Mouse (Mus musculus): ENCODE data around the gene Arg2. TPM values are rescaled to one million over a fixed set of nuclear protein-coding genes. Genes with fewer than 3 reads are reported as not detected.

Arg2 gene
- 27.4 and 28.4 TPM in 2 replicates for polyA plus RNA-seq (2015; fragmentation: Nextera tagmentation; extraction: Ambion mirVana)

- under 1% methylated on average over 47 of the region's 47 CpGs for WGBS
- peak; percentile 95 for ATAC-seq
- Histone ChIP-seq H3K36me3 (ENCODE audit: control insufficient read depth, insufficient read depth, low read length) (no peaks in the 10 kb centered on the region), H3K9me3 (replicated peaks; ENCODE audit: control insufficient read depth, low read length, poor library complexity, severe bottlenecking) (no peaks in the 10 kb centered on the region), H3K27me3 (ENCODE audit: control insufficient read depth, insufficient read depth, low read depth, low read length) (peaks cover 3% of the 10 kb centered on the region; the same call in 1 of the 2 replicates), H3K4me2 (ENCODE audit: low read length) (peak within 1 kb of the TSS; percentile 79), H3K27ac (ENCODE audit: low read length) (no peak within 1 kb of the TSS), H3K4me1 (ENCODE audit: control insufficient read depth, insufficient read depth, low read length) (peaks cover 10% of the 10 kb centered on the region), H3K9ac (ENCODE audit: low read depth, low read length) (peak within 1 kb of the TSS; percentile 59), H3K4me3 (ENCODE audit: low read depth, low read length) (peak within 1 kb of the TSS; percentile 54)
Measured at GRCm38 (mm10) chr12:79130299-79131177, at the start of gene Arg2. TSS of gene Arg2 (plus strand) at chr12:79130777.

GRCm38 (mm10) chr12:79089182-79089812, 41.3 kb upstream of the Arg2 start, which contains the start of gene Pigh:
TSS of gene Pigh (minus strand) at chr12:79089651.
- Histone ChIP-seq H3K4me2 (ENCODE audit: low read length) (peak within 1 kb of the TSS; percentile 78), H3K27me3 (ENCODE audit: control insufficient read depth, insufficient read depth, low read depth, low read length) (no peaks in the 10 kb centered on the region), H3K36me3 (ENCODE audit: control insufficient read depth, insufficient read depth, low read length) (no peaks in the 10 kb centered on the region), H3K4me3 (ENCODE audit: low read depth, low read length) (peak within 1 kb of the TSS; percentile 88), H3K9ac (ENCODE audit: low read depth, low read length) (peak within 1 kb of the TSS; percentile 95), H3K27ac (ENCODE audit: low read length) (peak within 1 kb of the TSS; percentile 80), H3K4me1 (ENCODE audit: control insufficient read depth, insufficient read depth, low read length) (peaks cover 8% of the 10 kb centered on the region), H3K9me3 (replicated peaks; ENCODE audit: control insufficient read depth, low read length, poor library complexity, severe bottlenecking) (no peaks in the 10 kb centered on the region)
- WGBS = 0% methylated on average over 53 of the region's 53 CpGs
- ATAC-seq = peak; percentile 100

GRCm38 (mm10) chr12:79092569-79092968, 38.0 kb upstream of the Arg2 start:
- 53% methylated on average over 4 of the region's 4 CpGs for WGBS
- ATAC-seq = no peak
- Histone ChIP-seq H3K9ac (ENCODE audit: low read depth, low read length) (no peak overlapping the region), H3K27ac (ENCODE audit: low read length) (no peak overlapping the region), H3K27me3 (ENCODE audit: control insufficient read depth, insufficient read depth, low read depth, low read length) (no peaks in the 10 kb centered on the region), H3K4me3 (ENCODE audit: low read depth, low read length) (no peak overlapping the region), H3K4me2 (ENCODE audit: low read length) (no peak overlapping the region), H3K9me3 (replicated peaks; ENCODE audit: control insufficient read depth, low read length, poor library complexity, severe bottlenecking) (no peaks in the 10 kb centered on the region), H3K36me3 (ENCODE audit: control insufficient read depth, insufficient read depth, low read length) (no peaks in the 10 kb centered on the region), H3K4me1 (ENCODE audit: control insufficient read depth, insufficient read depth, low read length) (peaks cover 8% of the 10 kb centered on the region)

- H3K9ac ChIP-seq (ENCODE audit: low read depth, low read length) = no peak overlapping the region
- H3K36me3 ChIP-seq (ENCODE audit: control insufficient read depth, insufficient read depth, low read length) = no peaks in the 10 kb centered on the region
- ATAC-seq = no peak
- H3K9me3 ChIP-seq (replicated peaks; ENCODE audit: control insufficient read depth, low read length, poor library complexity, severe bottlenecking) = no peaks in the 10 kb centered on the region
- H3K4me2 ChIP-seq (ENCODE audit: low read length) = no peak overlapping the region
- 54% methylated on average over 3 of the region's 3 CpGs for WGBS
- H3K4me3 ChIP-seq (ENCODE audit: low read depth, low read length) = no peak overlapping the region
- H3K27me3 ChIP-seq (ENCODE audit: control insufficient read depth, insufficient read depth, low read depth, low read length) = no peaks in the 10 kb centered on the region
- no peak overlapping the region for H3K27ac ChIP-seq (ENCODE audit: low read length)
- H3K4me1 ChIP-seq (ENCODE audit: control insufficient read depth, insufficient read depth, low read length) = no peaks in the 10 kb centered on the region
Measured at GRCm38 (mm10) chr12:79097106-79097752, 33.3 kb upstream of the Arg2 start.

- H3K27ac ChIP-seq (ENCODE audit: low read length) = no peak overlapping the region
- no peaks in the 10 kb centered on the region for H3K9me3 ChIP-seq (replicated peaks; ENCODE audit: control insufficient read depth, low read length, poor library complexity, severe bottlenecking)
- H3K27me3 ChIP-seq (ENCODE audit: control insufficient read depth, insufficient read depth, low read depth, low read length) = no peaks in the 10 kb centered on the region
- H3K4me2 ChIP-seq (ENCODE audit: low read length) = no peak overlapping the region
- no peaks in the 10 kb centered on the region for H3K36me3 ChIP-seq (ENCODE audit: control insufficient read depth, insufficient read depth, low read length)
- WGBS = 85% methylated on average over 3 of the region's 3 CpGs
- H3K9ac ChIP-seq (ENCODE audit: low read depth, low read length) = no peak overlapping the region
- ATAC-seq = no peak
- H3K4me3 ChIP-seq (ENCODE audit: low read depth, low read length) = no peak overlapping the region
- no peaks in the 10 kb centered on the region for H3K4me1 ChIP-seq (ENCODE audit: control insufficient read depth, insufficient read depth, low read length)
Measured at GRCm38 (mm10) chr12:79103773-79104172, 26.8 kb upstream of the Arg2 start.

- no peaks in the 10 kb centered on the region for H3K36me3 ChIP-seq (ENCODE audit: control insufficient read depth, insufficient read depth, low read length)
- ATAC-seq = no peak
- no peak overlapping the region for H3K9ac ChIP-seq (ENCODE audit: low read depth, low read length)
- WGBS = 63% methylated on average over 2 of the region's 2 CpGs
- no peak overlapping the region for H3K27ac ChIP-seq (ENCODE audit: low read length)
- no peaks in the 10 kb centered on the region for H3K4me1 ChIP-seq (ENCODE audit: control insufficient read depth, insufficient read depth, low read length)
- H3K27me3 ChIP-seq (ENCODE audit: control insufficient read depth, insufficient read depth, low read depth, low read length) = no peaks in the 10 kb centered on the region
- H3K9me3 ChIP-seq (replicated peaks; ENCODE audit: control insufficient read depth, low read length, poor library complexity, severe bottlenecking) = no peaks in the 10 kb centered on the region
- H3K4me3 ChIP-seq (ENCODE audit: low read depth, low read length) = no peak overlapping the region
- H3K4me2 ChIP-seq (ENCODE audit: low read length) = no peak overlapping the region
Measured at GRCm38 (mm10) chr12:79104544-79104943, 26.0 kb upstream of the Arg2 start.

GRCm38 (mm10) chr12:79105312-79105711, 25.3 kb upstream of the Arg2 start:
- ATAC-seq = no peak
- Histone ChIP-seq H3K27me3 (ENCODE audit: control insufficient read depth, insufficient read depth, low read depth, low read length) (no peaks in the 10 kb centered on the region), H3K36me3 (ENCODE audit: control insufficient read depth, insufficient read depth, low read length) (no peaks in the 10 kb centered on the region), H3K9ac (ENCODE audit: low read depth, low read length) (no peak overlapping the region), H3K27ac (ENCODE audit: low read length) (no peak overlapping the region), H3K4me1 (ENCODE audit: control insufficient read depth, insufficient read depth, low read length) (no peaks in the 10 kb centered on the region), H3K9me3 (replicated peaks; ENCODE audit: control insufficient read depth, low read length, poor library complexity, severe bottlenecking) (no peaks in the 10 kb centered on the region), H3K4me3 (ENCODE audit: low read depth, low read length) (no peak overlapping the region), H3K4me2 (ENCODE audit: low read length) (no peak overlapping the region)
- 90% methylated on average over 5 of the region's 5 CpGs for WGBS

- no peak overlapping the region for H3K4me3 ChIP-seq (ENCODE audit: low read depth, low read length)
- H3K36me3 ChIP-seq (ENCODE audit: control insufficient read depth, insufficient read depth, low read length) = no peaks in the 10 kb centered on the region
- H3K27me3 ChIP-seq (ENCODE audit: control insufficient read depth, insufficient read depth, low read depth, low read length) = no peaks in the 10 kb centered on the region
- no peaks in the 10 kb centered on the region for H3K4me1 ChIP-seq (ENCODE audit: control insufficient read depth, insufficient read depth, low read length)
- H3K9ac ChIP-seq (ENCODE audit: low read depth, low read length) = no peak overlapping the region
- no peak overlapping the region for H3K27ac ChIP-seq (ENCODE audit: low read length)
- ATAC-seq = no peak
- H3K4me2 ChIP-seq (ENCODE audit: low read length) = no peak overlapping the region
- H3K9me3 ChIP-seq (replicated peaks; ENCODE audit: control insufficient read depth, low read length, poor library complexity, severe bottlenecking) = no peaks in the 10 kb centered on the region
- WGBS = 93% methylated on average over 4 of the region's 4 CpGs
Measured at GRCm38 (mm10) chr12:79118991-79119390, 11.6 kb upstream of the Arg2 start.
